Mouse (Mus musculus): ENCODE measurements around the gene Syn2. TPM values are rescaled to one million over a fixed set of nuclear protein-coding genes. Genes with fewer than 3 reads are reported as not detected.

Syn2 gene
- total and polyA plus RNA-seq, 2 experiments: 0.07 to 0.18 TPM

- Histone ChIP-seq H3K36me3 (ENCODE audit: control insufficient read depth, insufficient read depth, low read length) (no peaks in the 10 kb centered on the region), H3K27me3 (ENCODE audit: control insufficient read depth, insufficient read depth, low read length) (no peaks in the 10 kb centered on the region), H3K27ac (replicated peaks; ENCODE audit: insufficient read depth, low read depth, low read length) (no peak overlapping the region), H3K4me3 (ENCODE audit: insufficient read depth, low read depth, low read length) (no peak overlapping the region), H3K4me1 (ENCODE audit: control insufficient read depth, insufficient read depth, low read length) (no peaks in the 10 kb centered on the region; the same call in 1 of the 2 replicates), H3K9ac (ENCODE audit: low read depth, low read length) (no peak overlapping the region), H3K79me2 (ENCODE audit: control insufficient read depth, insufficient read depth, low read length) (no peaks in the 10 kb centered on the region)
- TF ChIP-seq CTCF (IDR thresholded peaks at IDR 0.05; ENCODE audit: low read depth, low read length): no peak
- no peak for TF ChIP-seq POLR2A (IDR thresholded peaks at IDR 0.05; ENCODE audit: extremely low read depth, insufficient read depth, low read length)
- DNase-seq (ENCODE audit: extremely low read depth, low read depth, low spot score): no peak
- 39% methylated on average over 5 of the region's 5 CpGs for WGBS
Measured at GRCm38 (mm10) chr6:115212132-115212903, 77.6 kb downstream of the Syn2 start.

GRCm38 (mm10) chr6:115213129-115213528 is 78.4 kb downstream of the Syn2 start:
- Histone ChIP-seq H3K9ac (ENCODE audit: low read depth, low read length) (no peak overlapping the region), H3K4me1 (ENCODE audit: control insufficient read depth, insufficient read depth, low read length) (no peaks in the 10 kb centered on the region; the same call in 1 of the 2 replicates), H3K4me3 (ENCODE audit: insufficient read depth, low read depth, low read length) (no peak overlapping the region), H3K27ac (replicated peaks; ENCODE audit: insufficient read depth, low read depth, low read length) (no peak overlapping the region), H3K36me3 (ENCODE audit: control insufficient read depth, insufficient read depth, low read length) (no peaks in the 10 kb centered on the region), H3K79me2 (ENCODE audit: control insufficient read depth, insufficient read depth, low read length) (no peaks in the 10 kb centered on the region), H3K27me3 (ENCODE audit: control insufficient read depth, insufficient read depth, low read length) (no peaks in the 10 kb centered on the region)
- no peak for DNase-seq (ENCODE audit: extremely low read depth, low read depth, low spot score)
- no peak for TF ChIP-seq POLR2A (IDR thresholded peaks at IDR 0.05; ENCODE audit: extremely low read depth, insufficient read depth, low read length)
- WGBS: 75% methylated on average over 5 of the region's 5 CpGs

- Histone ChIP-seq H3K27me3 (ENCODE audit: control insufficient read depth, insufficient read depth, low read length) (no peaks in the 10 kb centered on the region), H3K9ac (ENCODE audit: low read depth, low read length) (no peak overlapping the region), H3K27ac (replicated peaks; ENCODE audit: insufficient read depth, low read depth, low read length) (no peak overlapping the region), H3K36me3 (ENCODE audit: control insufficient read depth, insufficient read depth, low read length) (no peaks in the 10 kb centered on the region), H3K4me3 (ENCODE audit: insufficient read depth, low read depth, low read length) (no peak overlapping the region), H3K79me2 (ENCODE audit: control insufficient read depth, insufficient read depth, low read length) (no peaks in the 10 kb centered on the region), H3K4me1 (ENCODE audit: control insufficient read depth, insufficient read depth, low read length) (no peaks in the 10 kb centered on the region)
- DNase-seq (ENCODE audit: extremely low read depth, low read depth, low spot score): no peak
- 87% methylated on average over 8 of the region's 8 CpGs for WGBS
- TF ChIP-seq POLR2A (IDR thresholded peaks at IDR 0.05; ENCODE audit: extremely low read depth, insufficient read depth, low read length) (no peak), CTCF (IDR thresholded peaks at IDR 0.05; ENCODE audit: low read depth, low read length) (no peak)
Measured at GRCm38 (mm10) chr6:115221215-115221641, 86.5 kb downstream of the Syn2 start.

GRCm38 (mm10) chr6:115225519-115225918 is 90.8 kb downstream of the Syn2 start:
- 31% methylated on average over 3 of the region's 3 CpGs for WGBS
- Histone ChIP-seq H3K36me3 (ENCODE audit: control insufficient read depth, insufficient read depth, low read length) (no peaks in the 10 kb centered on the region), H3K4me3 (ENCODE audit: insufficient read depth, low read depth, low read length) (no peak overlapping the region), H3K4me1 (ENCODE audit: control insufficient read depth, insufficient read depth, low read length) (no peaks in the 10 kb centered on the region), H3K27me3 (ENCODE audit: control insufficient read depth, insufficient read depth, low read length) (no peaks in the 10 kb centered on the region), H3K9ac (ENCODE audit: low read depth, low read length) (no peak overlapping the region), H3K27ac (replicated peaks; ENCODE audit: insufficient read depth, low read depth, low read length) (no peak overlapping the region), H3K79me2 (ENCODE audit: control insufficient read depth, insufficient read depth, low read length) (no peaks in the 10 kb centered on the region)
- peak; percentile 2 for DNase-seq (ENCODE audit: extremely low read depth, low read depth, low spot score)
- TF ChIP-seq CTCF (IDR thresholded peaks at IDR 0.05; ENCODE audit: low read depth, low read length) (no peak), POLR2A (IDR thresholded peaks at IDR 0.05; ENCODE audit: extremely low read depth, insufficient read depth, low read length) (no peak)

- DNase-seq (ENCODE audit: extremely low read depth, low read depth, low spot score): no peak
- Histone ChIP-seq H3K4me1 (ENCODE audit: control insufficient read depth, insufficient read depth, low read length) (no peaks in the 10 kb centered on the region), H3K27me3 (ENCODE audit: control insufficient read depth, insufficient read depth, low read length) (no peaks in the 10 kb centered on the region), H3K27ac (replicated peaks; ENCODE audit: insufficient read depth, low read depth, low read length) (no peak within 1 kb of the TSS), H3K9ac (ENCODE audit: low read depth, low read length) (no peak within 1 kb of the TSS), H3K79me2 (ENCODE audit: control insufficient read depth, insufficient read depth, low read length) (no peaks in the 10 kb centered on the region), H3K36me3 (ENCODE audit: control insufficient read depth, insufficient read depth, low read length) (no peaks in the 10 kb centered on the region), H3K4me3 (ENCODE audit: insufficient read depth, low read depth, low read length) (no peak within 1 kb of the TSS)
- TF ChIP-seq CTCF (IDR thresholded peaks at IDR 0.05; ENCODE audit: low read depth, low read length) (no peak), POLR2A (IDR thresholded peaks at IDR 0.05; ENCODE audit: extremely low read depth, insufficient read depth, low read length) (no peak)
- 80% methylated on average over 4 of the region's 4 CpGs for WGBS
Measured at GRCm38 (mm10) chr6:115227043-115227442, 92.3 kb downstream of the Syn2 start, which contains the start of gene Gm17482. Gene Gm17482, plus strand, starts transcription at chr6:115227343.

- 8% methylated on average over 2 of the region's 2 CpGs for WGBS
- no peak overlapping the region for H3K9ac ChIP-seq (ENCODE audit: low read depth, low read length)
- H3K27me3 ChIP-seq (ENCODE audit: control insufficient read depth, insufficient read depth, low read length): no peaks in the 10 kb centered on the region
- no peak overlapping the region for H3K27ac ChIP-seq (replicated peaks; ENCODE audit: insufficient read depth, low read depth, low read length)
- peak; percentile 61 for DNase-seq (ENCODE audit: extremely low read depth, low read depth, low spot score)
- TF ChIP-seq CTCF (IDR thresholded peaks at IDR 0.05; ENCODE audit: low read depth, low read length) (peak; percentile 80), POLR2A (IDR thresholded peaks at IDR 0.05; ENCODE audit: extremely low read depth, insufficient read depth, low read length) (no peak)
- H3K36me3 ChIP-seq (ENCODE audit: control insufficient read depth, insufficient read depth, low read length): no peaks in the 10 kb centered on the region
- H3K79me2 ChIP-seq (ENCODE audit: control insufficient read depth, insufficient read depth, low read length): no peaks in the 10 kb centered on the region
- H3K4me3 ChIP-seq (ENCODE audit: insufficient read depth, low read depth, low read length): no peak overlapping the region
- H3K4me1 ChIP-seq (ENCODE audit: control insufficient read depth, insufficient read depth, low read length): no peaks in the 10 kb centered on the region
Measured at GRCm38 (mm10) chr6:115227529-115227928, 92.8 kb downstream of the Syn2 start.
